Mouse (Mus musculus): ENCODE data around the gene Usp33.

Gene Usp33

GRCm38 (mm10) chr3:152345732-152346632 lies at the start of gene Usp33:
TSS of gene Usp33 (plus strand) at chr3:152346478.
- 6% methylated on average over 43 of the region's 44 CpGs for WGBS

GRCm38 (mm10) chr3:152300376-152301337 lies 45.6 kb upstream of the Usp33 start:
- WGBS = 73% methylated on average over 14 of the region's 14 CpGs

- WGBS = 84% methylated on average over 9 of the region's 9 CpGs
Measured at GRCm38 (mm10) chr3:152302991-152303390, 43.3 kb upstream of the Usp33 start.

GRCm38 (mm10) chr3:152304093-152304815 lies 42.0 kb upstream of the Usp33 start:
- 35% methylated on average over 6 of the region's 6 CpGs for WGBS

- 58% methylated on average over 8 of the region's 8 CpGs for WGBS
Measured at GRCm38 (mm10) chr3:152305080-152305479, 41.2 kb upstream of the Usp33 start.

GRCm38 (mm10) chr3:152305971-152306370 lies 40.3 kb upstream of the Usp33 start:
- 89% methylated on average over 4 of the region's 4 CpGs for WGBS

GRCm38 (mm10) chr3:152308485-152309249 lies 37.6 kb upstream of the Usp33 start:
- WGBS = 64% methylated on average over 10 of the region's 10 CpGs

- WGBS = 85% methylated on average over 9 of the region's 9 CpGs
Measured at GRCm38 (mm10) chr3:152309250-152309645, 37.0 kb upstream of the Usp33 start.

- 77% methylated on average over 14 of the region's 14 CpGs for WGBS
Measured at GRCm38 (mm10) chr3:152314666-152315065, 31.6 kb upstream of the Usp33 start.

- WGBS = 19% methylated on average over 7 of the region's 7 CpGs
Measured at GRCm38 (mm10) chr3:152315613-152316012, 30.7 kb upstream of the Usp33 start.

GRCm38 (mm10) chr3:152316447-152317173 lies 29.7 kb upstream of the Usp33 start:
- WGBS = 80% methylated on average over 9 of the region's 9 CpGs

GRCm38 (mm10) chr3:152320972-152321645 lies 25.2 kb upstream of the Usp33 start:
- WGBS = 90% methylated on average over 10 of the region's 10 CpGs

- WGBS = 96% methylated on average over 8 of the region's 8 CpGs
Measured at GRCm38 (mm10) chr3:152321765-152322547, 24.3 kb upstream of the Usp33 start.

- WGBS = 93% methylated on average over 6 of the region's 6 CpGs
Measured at GRCm38 (mm10) chr3:152332104-152332503, 14.2 kb upstream of the Usp33 start.

- 75% methylated on average over 15 of the region's 15 CpGs for WGBS
Measured at GRCm38 (mm10) chr3:152332545-152333300, 13.6 kb upstream of the Usp33 start.

- WGBS = 84% methylated on average over 10 of the region's 10 CpGs
Measured at GRCm38 (mm10) chr3:152333641-152334040, 12.6 kb upstream of the Usp33 start.

GRCm38 (mm10) chr3:152336085-152336484 lies 10.2 kb upstream of the Usp33 start:
- 78% methylated on average over 8 of the region's 8 CpGs for WGBS
